Mouse (Mus musculus): ENCODE results near the gene Fchsd2. TPM values are rescaled to one million over a fixed set of nuclear protein-coding genes. Genes with fewer than 3 reads are reported as not detected.

The Fchsd2 gene
- total and polyA plus RNA-seq, 3 experiments = 9.7 to 31.3 (median 14.9) TPM

DNA sequence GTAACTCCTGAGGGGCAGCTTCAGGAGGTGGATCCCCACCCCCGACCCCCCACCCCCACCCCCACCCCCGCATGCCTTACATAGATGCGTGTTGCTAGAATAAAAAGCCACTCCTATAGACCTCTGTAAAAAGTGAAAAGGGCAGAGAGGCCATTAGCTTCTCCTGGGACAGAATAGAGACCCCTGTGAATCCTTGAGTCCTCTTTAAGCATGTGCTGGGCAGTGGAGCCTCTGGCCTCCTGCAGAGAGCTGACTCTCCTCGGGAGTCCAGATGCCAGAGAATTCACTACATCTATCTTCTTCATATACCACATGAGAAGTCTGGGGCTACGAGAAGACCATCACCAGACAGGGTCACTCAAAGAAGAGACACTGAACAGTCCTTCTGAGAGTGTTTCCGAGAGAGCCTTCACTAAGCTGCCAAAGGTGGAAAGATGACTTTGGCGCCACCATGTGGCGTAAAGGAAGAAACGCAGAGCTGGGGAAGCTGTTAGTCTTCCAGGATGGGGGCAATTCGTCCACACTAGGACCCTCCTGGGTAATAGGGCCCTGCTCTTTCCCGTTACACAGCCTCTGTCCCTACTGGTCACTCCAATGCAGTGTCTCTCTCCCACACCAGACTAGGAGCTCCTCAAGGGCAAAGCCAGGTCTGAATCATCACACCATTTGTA, 41.0 kb upstream of the Fchsd2 start:
- H3K4me1 ChIP-seq (ENCODE audit: insufficient read depth, low read depth, low read length) = peaks cover 8% of the 10 kb centered on the region
- peaks cover 23% of the 10 kb centered on the region for H3K27me3 ChIP-seq (ENCODE audit: insufficient read depth, low read length)
- ATAC-seq (ENCODE audit: extremely low read depth, insufficient number of reproducible peaks, low FRiP score, poor library complexity, severe bottlenecking) (0 out of 2 replicates have a peak, but pooled peaks have one; percentile 15), DNase-seq (ENCODE audit: low spot score) (peak; percentile 58)
- TF ChIP-seq TAL1 (conservative IDR thresholded peaks at IDR 0.05; ENCODE audit: low read depth, low read length) (no peak), CTCF (IDR thresholded peaks at IDR 0.05; ENCODE audit: low read depth, low read length) (peak; percentile 80)
- no peak overlapping the region for H3K4me3 ChIP-seq (ENCODE audit: low read depth, low read length)
- H3K9me3 ChIP-seq (replicated peaks) = no peaks in the 10 kb centered on the region
- no peaks in the 10 kb centered on the region for H3K36me3 ChIP-seq (replicated peaks)

DNA sequence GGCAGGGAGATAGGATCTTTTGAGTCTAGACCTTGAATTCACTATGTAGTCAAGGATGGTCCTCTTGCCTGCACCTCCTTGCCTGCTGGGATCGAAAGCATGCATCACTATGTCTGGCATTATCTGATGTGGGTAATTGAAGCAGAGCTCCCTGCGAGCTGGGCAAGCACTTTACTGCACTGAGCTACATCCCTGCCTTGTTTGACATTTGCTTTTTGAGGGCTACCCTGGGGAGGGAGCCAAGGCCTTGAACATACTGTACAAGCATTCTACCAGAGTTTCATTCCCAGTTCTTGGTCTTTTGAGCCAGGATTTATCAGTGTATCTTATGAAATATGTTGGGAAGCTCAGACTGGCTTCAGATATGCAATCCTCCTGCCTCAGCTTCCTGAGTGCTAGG, 39.5 kb upstream of the Fchsd2 start:
- H3K4me3 ChIP-seq (ENCODE audit: low read depth, low read length) = no peak overlapping the region
- TF ChIP-seq GATA1 (IDR thresholded peaks at IDR 0.05; ENCODE audit: borderline replicate concordance, low read length) (no peak), POLR2AphosphoS5 (IDR thresholded peaks at IDR 0.05; ENCODE audit: insufficient replicate concordance, low read depth, low read length) (no peak), CTCF (IDR thresholded peaks at IDR 0.05; ENCODE audit: low read depth, low read length) (no peak), GATA2 (IDR thresholded peaks at IDR 0.05; ENCODE audit: borderline replicate concordance, low read depth, low read length) (no peak), TAL1 (conservative IDR thresholded peaks at IDR 0.05; ENCODE audit: low read depth, low read length) (no peak)
- ATAC-seq (ENCODE audit: extremely low read depth, insufficient number of reproducible peaks, low FRiP score, poor library complexity, severe bottlenecking) (no peak), DNase-seq (ENCODE audit: low spot score) (no peak)
- H3K27me3 ChIP-seq (ENCODE audit: insufficient read depth, low read length) = peaks cover 19% of the 10 kb centered on the region
- H3K4me1 ChIP-seq (ENCODE audit: insufficient read depth, low read depth, low read length) = peaks cover 8% of the 10 kb centered on the region
- H3K36me3 ChIP-seq (replicated peaks) = no peaks in the 10 kb centered on the region
- no peaks in the 10 kb centered on the region for H3K9me3 ChIP-seq (replicated peaks)

DNA sequence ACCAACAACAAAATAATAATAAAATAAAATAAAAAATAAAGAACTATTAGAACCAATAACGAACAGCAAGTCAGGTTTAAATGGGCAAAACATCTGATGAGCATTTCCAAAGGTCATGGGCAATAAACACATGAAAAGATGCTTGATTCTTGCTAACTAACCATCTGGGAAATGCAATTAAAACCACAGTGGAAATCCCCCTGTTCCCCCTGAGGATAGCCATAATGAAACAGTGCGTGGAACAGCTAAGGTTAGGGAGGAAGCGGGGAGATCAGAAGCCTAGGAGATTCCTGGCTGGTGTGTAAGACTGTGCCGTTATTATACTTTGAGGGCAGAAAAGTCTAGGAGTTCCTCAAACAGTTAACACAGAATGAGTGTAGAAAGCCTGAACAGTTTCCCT, 35.4 kb upstream of the Fchsd2 start:
- ATAC-seq (ENCODE audit: extremely low read depth, insufficient number of reproducible peaks, low FRiP score, poor library complexity, severe bottlenecking) (no peak), DNase-seq (ENCODE audit: low spot score) (no peak)
- H3K27me3 ChIP-seq (ENCODE audit: insufficient read depth, low read length) = peaks cover 8% of the 10 kb centered on the region; the same call in 1 of the 2 replicates
- no peaks in the 10 kb centered on the region for H3K36me3 ChIP-seq (replicated peaks)
- H3K4me3 ChIP-seq (ENCODE audit: low read depth, low read length) = no peak overlapping the region
- peaks cover 10% of the 10 kb centered on the region for H3K4me1 ChIP-seq (ENCODE audit: insufficient read depth, low read depth, low read length)
- TF ChIP-seq CTCF (IDR thresholded peaks at IDR 0.05; ENCODE audit: low read depth, low read length) (no peak), GATA1 (IDR thresholded peaks at IDR 0.05; ENCODE audit: borderline replicate concordance, low read length) (no peak), TAL1 (conservative IDR thresholded peaks at IDR 0.05; ENCODE audit: low read depth, low read length) (no peak), POLR2AphosphoS5 (IDR thresholded peaks at IDR 0.05; ENCODE audit: insufficient replicate concordance, low read depth, low read length) (no peak), GATA2 (IDR thresholded peaks at IDR 0.05; ENCODE audit: borderline replicate concordance, low read depth, low read length) (no peak)
- H3K9me3 ChIP-seq (replicated peaks) = no peaks in the 10 kb centered on the region

DNA sequence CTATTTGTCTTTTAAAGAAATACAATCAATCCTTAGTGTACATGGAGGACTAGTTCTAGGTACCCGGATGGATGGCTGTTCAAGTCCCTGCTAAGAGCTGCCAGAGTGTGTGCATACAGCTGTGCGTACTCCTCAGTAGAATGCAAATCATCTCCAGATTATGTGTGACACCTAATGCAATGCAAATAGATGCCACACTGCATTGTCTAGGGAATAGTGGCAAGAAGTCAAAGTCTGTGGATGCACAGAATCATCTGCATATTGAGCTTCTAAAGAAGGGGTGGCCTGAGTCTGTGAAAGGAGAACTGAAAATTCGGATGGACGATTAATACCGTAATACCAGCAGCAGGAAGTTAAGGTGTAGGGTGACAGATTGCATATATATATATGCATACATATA, 33.5 kb upstream of the Fchsd2 start:
- Histone ChIP-seq H3K9me3 (replicated peaks) (no peaks in the 10 kb centered on the region), H3K4me3 (ENCODE audit: low read depth, low read length) (no peak overlapping the region), H3K4me1 (ENCODE audit: insufficient read depth, low read depth, low read length) (peaks cover 15% of the 10 kb centered on the region), H3K27me3 (ENCODE audit: insufficient read depth, low read length) (peaks cover 10% of the 10 kb centered on the region; the same call in 1 of the 2 replicates), H3K36me3 (replicated peaks) (no peaks in the 10 kb centered on the region)
- DNase-seq (ENCODE audit: low spot score) (no peak), ATAC-seq (ENCODE audit: extremely low read depth, insufficient number of reproducible peaks, low FRiP score, poor library complexity, severe bottlenecking) (no peak)
- TF ChIP-seq GATA1 (IDR thresholded peaks at IDR 0.05; ENCODE audit: borderline replicate concordance, low read length) = no peak
- TF ChIP-seq GATA2 (IDR thresholded peaks at IDR 0.05; ENCODE audit: borderline replicate concordance, low read depth, low read length) = no peak

DNA sequence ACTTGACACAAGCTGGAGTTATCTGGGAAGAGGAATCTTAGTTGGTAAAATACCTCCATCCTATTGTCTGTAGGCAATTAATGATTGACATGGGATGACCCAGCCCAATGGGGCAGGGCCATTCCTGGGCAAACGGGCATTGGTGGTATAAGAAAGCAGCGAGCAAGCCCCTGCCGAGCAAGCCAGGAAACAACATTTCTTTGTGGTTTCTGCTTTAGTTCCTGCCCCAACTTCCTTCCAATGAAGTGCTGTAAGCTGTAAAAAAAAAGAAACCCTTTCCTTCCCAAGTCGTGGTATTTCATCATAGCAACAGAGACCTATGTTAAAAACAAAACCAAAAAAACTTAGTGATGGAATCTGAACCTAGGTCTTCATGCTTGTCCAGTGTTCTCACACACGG, 32.2 kb upstream of the Fchsd2 start:
- ATAC-seq (ENCODE audit: extremely low read depth, insufficient number of reproducible peaks, low FRiP score, poor library complexity, severe bottlenecking) (no peak), DNase-seq (ENCODE audit: low spot score) (no peak)
- H3K4me3 ChIP-seq (ENCODE audit: low read depth, low read length) = no peak overlapping the region
- no peaks in the 10 kb centered on the region for H3K36me3 ChIP-seq (replicated peaks)
- H3K4me1 ChIP-seq (ENCODE audit: insufficient read depth, low read depth, low read length) = peaks cover 17% of the 10 kb centered on the region
- TF ChIP-seq GATA1 (IDR thresholded peaks at IDR 0.05; ENCODE audit: borderline replicate concordance, low read length) (no peak), TAL1 (conservative IDR thresholded peaks at IDR 0.05; ENCODE audit: low read depth, low read length) (no peak), CTCF (IDR thresholded peaks at IDR 0.05; ENCODE audit: low read depth, low read length) (no peak), POLR2AphosphoS5 (IDR thresholded peaks at IDR 0.05; ENCODE audit: insufficient replicate concordance, low read depth, low read length) (no peak), GATA2 (IDR thresholded peaks at IDR 0.05; ENCODE audit: borderline replicate concordance, low read depth, low read length) (no peak)
- H3K27me3 ChIP-seq (ENCODE audit: insufficient read depth, low read length) = peaks cover 14% of the 10 kb centered on the region; the same call in 1 of the 2 replicates
- H3K9me3 ChIP-seq (replicated peaks) = no peaks in the 10 kb centered on the region

DNA sequence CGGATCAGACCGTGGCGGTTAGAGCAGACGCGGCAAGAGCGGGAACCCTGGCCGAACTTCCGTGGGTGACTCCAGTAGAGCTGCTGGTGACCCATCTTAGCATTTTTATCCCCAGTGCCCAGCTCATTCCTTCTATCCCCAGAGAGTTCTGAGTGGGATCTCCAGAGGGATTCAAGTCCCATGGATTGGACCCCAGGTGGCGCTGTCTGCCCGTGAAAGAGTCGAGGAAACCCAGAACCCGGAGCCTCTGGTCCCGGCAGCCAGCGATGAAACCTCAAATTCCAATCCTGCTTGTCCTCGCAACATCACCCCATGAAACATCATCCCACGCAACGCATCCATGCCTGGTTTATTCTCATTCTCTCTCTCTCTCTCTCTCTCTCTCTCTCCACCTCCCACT, 31.3 kb upstream of the Fchsd2 start:
- DNase-seq (ENCODE audit: low spot score) = peak; percentile 36
- no peak overlapping the region for H3K4me3 ChIP-seq (ENCODE audit: low read depth, low read length)
- H3K9me3 ChIP-seq (replicated peaks) = no peaks in the 10 kb centered on the region
- peaks cover 15% of the 10 kb centered on the region; the same call in 1 of the 2 replicates for H3K27me3 ChIP-seq (ENCODE audit: insufficient read depth, low read length)
- TF ChIP-seq GATA2 (IDR thresholded peaks at IDR 0.05; ENCODE audit: borderline replicate concordance, low read depth, low read length) (no peak), CTCF (IDR thresholded peaks at IDR 0.05; ENCODE audit: low read depth, low read length) (0 out of 2 replicates have a peak, but pooled peaks have one; percentile 7), POLR2AphosphoS5 (IDR thresholded peaks at IDR 0.05; ENCODE audit: insufficient replicate concordance, low read depth, low read length) (no peak), GATA1 (IDR thresholded peaks at IDR 0.05; ENCODE audit: borderline replicate concordance, low read length) (no peak)
- H3K4me1 ChIP-seq (ENCODE audit: insufficient read depth, low read depth, low read length) = peaks cover 23% of the 10 kb centered on the region
- no peaks in the 10 kb centered on the region for H3K36me3 ChIP-seq (replicated peaks)
- ATAC-seq (ENCODE audit: extremely low read depth, insufficient number of reproducible peaks, low FRiP score, poor library complexity, severe bottlenecking) = no peak

Data from G1E (cell line).